ENCODE assay signal across 8 mouse cellular contexts in genomic region chr5:57720206-57720880, GRCm38 (mm10). TPM values are rescaled to one million over a fixed set of nuclear protein-coding genes. Genes with fewer than 3 reads are reported as not detected.
DNase-seq lines count a peak whose midpoint lies in the region; ATAC-seq and TF ChIP-seq lines count a peak whose summit lies in the region.

No protein-coding gene starts in this region.

- H3K27me3 ChIP-seq in lung, postnatal 0 days (replicated peaks; ENCODE audit: insufficient read depth, low read length): peaks cover 27% of the 10 kb centered on the region
- H3K27me3 ChIP-seq in hindbrain, embryonic 10.5 days (ENCODE audit: insufficient read depth, poor library complexity, severe bottlenecking): peaks cover 45% of the 10 kb centered on the region

- 7% methylated on average over 34 of the region's 34 CpGs for WGBS in lung, postnatal 0 days
- 5% methylated on average over 34 of the region's 34 CpGs for WGBS in hindbrain, embryonic 10.5 days
- WGBS in macrophage (ENCODE audit: missing documents): 37% methylated on average over 34 of the region's 34 CpGs

- peak; percentile 12 to 28 for DNase-seq in cerebellum, postnatal 10 days
- DNase-seq in cerebellum, adult 18-20 months: no peak
- DNase-seq in lung, postnatal 0 days (ENCODE audit: low spot score): no peak
- DNase-seq in lung, postnatal 36 days: no peak
- peak; percentile 12 for DNase-seq in hindbrain, embryonic 10.5 days (ENCODE audit: low spot score)
- DNase-seq in urinary bladder, postnatal 36 days (ENCODE audit: low spot score in 2 of 2): peak; percentile 1 to 11
- DNase-seq in thymus, postnatal 25 days: no peak

- peak overlapping the region; percentile 71 for H3K4me2 ChIP-seq in lung, postnatal 0 days (replicated peaks; ENCODE audit: low read depth, low read length)

- no peak overlapping the region for H3K9ac ChIP-seq in lung, postnatal 0 days (replicated peaks; ENCODE audit: low read depth)

- peak overlapping the region; percentile 57; the same call in 1 of the 2 replicates for H3K4me3 ChIP-seq in lung, postnatal 0 days (ENCODE audit: low read depth, low read length)
- peak overlapping the region; percentile 69 for H3K4me3 ChIP-seq in hindbrain, embryonic 10.5 days
- H3K4me3 ChIP-seq in macrophage (ENCODE audit: inconsistent target): peak overlapping the region; percentile 17

- no peaks in the 10 kb centered on the region for H3K36me3 ChIP-seq in lung, postnatal 0 days (ENCODE audit: insufficient read depth, low read length)
- H3K36me3 ChIP-seq in hindbrain, embryonic 10.5 days: no peaks in the 10 kb centered on the region
- no peaks in the 10 kb centered on the region for H3K36me3 ChIP-seq in macrophage (ENCODE audit: inconsistent target)

- H3K27ac ChIP-seq in lung, postnatal 0 days (ENCODE audit: low read length): no peak overlapping the region
- H3K27ac ChIP-seq in hindbrain, embryonic 10.5 days: no peak overlapping the region
- H3K27ac ChIP-seq in macrophage: no peak overlapping the region

- no peaks in the 10 kb centered on the region for H3K9me3 ChIP-seq in lung, postnatal 0 days (ENCODE audit: low read length)
- no peaks in the 10 kb centered on the region for H3K9me3 ChIP-seq in hindbrain, embryonic 10.5 days

- ATAC-seq in lung, postnatal 0 days: no peak

- peaks cover 16% of the 10 kb centered on the region; the same call in 1 of the 2 replicates for H3K79me2 ChIP-seq in macrophage (ENCODE audit: inconsistent target)

- no peak for TF ChIP-seq EP300 in lung, postnatal 0 days (IDR thresholded peaks at IDR 0.05)

- H3K4me1 ChIP-seq in lung, postnatal 0 days (ENCODE audit: insufficient read depth, low read depth, low read length): peaks cover 8% of the 10 kb centered on the region; the same call in 1 of the 2 replicates
- peaks cover 26% of the 10 kb centered on the region for H3K4me1 ChIP-seq in hindbrain, embryonic 10.5 days (replicated peaks)

- no peak for TF ChIP-seq CTCF in lung, postnatal 0 days (IDR thresholded peaks at IDR 0.05)

RNA-seq across cellular contexts. Expression of gene Pcdh7, which starts 2.6 kb away (rescaled TPM):
- 1.2 and 1.4 TPM in 2 replicates for polyA plus RNA-seq in lung, postnatal 0 days (2015; fragmentation: Nextera tagmentation; extraction: Ambion mirVana)
- 4.2 and 6.3 TPM in 2 replicates for polyA plus RNA-seq in hindbrain, embryonic 10.5 days (2016; fragmentation: Nextera tagmentation; extraction: Ambion mirVana)
- total RNA-seq in macrophage (2018; cell fraction: chromatin; rRNA removed): 10 to 100 TPM in 14 of 26 experiments, 1 to 10 TPM in 12; 3.2 to 40.9 (median 12.6) TPM
- 1 to 10 TPM in 20 of 26 experiments, under 1 TPM in 6; 0.68 to 7.4 (median 1.6) TPM for total RNA-seq in macrophage (2018; cell fraction: cytosol; rRNA removed)
- 10 to 100 TPM in 11 of 26 experiments, 1 to 10 TPM in 15; 2.3 to 44.7 (median 6.4) TPM for total RNA-seq in macrophage (2018; cell fraction: nucleus; rRNA removed)
- polyA plus RNA-seq in macrophage (2018): 0.53 to 11.3 TPM (median 1.2 TPM) in 3 replicates

Comparison
In these comparisons a context has a peak if more than half of its experiments do, and no peak if none do; other contexts are left out.
1. DNase-seq: peak in cerebellum, postnatal 10 days (2 of 2), hindbrain, embryonic 10.5 days (single experiment) and urinary bladder, postnatal 36 days (2 of 2); none in cerebellum, adult 18-20 months (0 of 2), lung, postnatal 0 days (single experiment), lung, postnatal 36 days (single experiment) and thymus, postnatal 25 days (single experiment).
2. H3K4me3 ChIP-seq: peak in every context shown above with its lines; median percentile 69 in hindbrain, embryonic 10.5 days; 57 in lung, postnatal 0 days; 17 in macrophage.